In the genomic region with DNA sequence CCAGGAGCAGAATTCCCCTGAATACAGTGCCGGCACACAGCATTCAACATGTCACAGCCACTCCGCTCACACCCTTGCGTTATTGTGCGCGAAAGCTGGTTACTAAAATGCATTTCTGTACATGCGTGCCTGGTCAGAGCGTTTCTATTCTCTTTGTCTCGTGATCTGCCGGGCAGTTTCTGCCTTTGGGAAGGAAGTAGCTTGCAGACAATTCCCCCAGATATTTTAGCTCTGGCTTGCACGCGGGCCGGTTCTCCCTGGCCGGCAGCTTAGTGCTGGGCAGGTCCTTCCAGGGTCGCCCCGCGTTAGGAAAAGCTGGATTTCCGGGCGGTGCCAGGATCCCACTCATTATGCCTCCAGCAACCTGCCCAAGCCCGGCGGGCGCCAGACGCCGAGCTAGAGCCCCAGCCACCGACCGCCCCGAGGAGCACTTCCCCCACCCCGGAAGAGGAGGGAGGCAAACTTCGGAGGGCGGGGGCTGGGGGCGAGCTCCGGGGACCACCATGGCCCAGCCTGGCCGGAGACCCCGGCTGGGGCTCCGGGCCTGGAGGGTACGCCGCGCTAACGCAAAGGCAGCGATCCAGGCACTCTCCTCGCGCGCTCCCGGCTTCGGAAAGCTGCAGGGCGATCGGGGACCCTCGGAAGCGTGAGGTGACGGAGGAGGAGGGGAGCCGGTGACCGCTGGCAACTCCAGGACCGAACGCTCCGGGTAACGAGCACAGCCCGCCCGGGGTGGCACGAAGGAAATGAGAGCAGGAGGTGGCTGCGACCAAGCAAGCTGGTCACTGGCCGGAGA, we compare ENCODE assay signal across 8 mouse cellular contexts. TPM values are rescaled to one million over a fixed set of nuclear protein-coding genes. Genes with fewer than 3 reads are reported as not detected.
DNase-seq lines count a peak whose midpoint lies in the region; ATAC-seq and TF ChIP-seq lines count a peak whose summit lies in the region.

No protein-coding gene starts in this region.

- DNase-seq in left cerebral cortex, adult 18-20 months (ENCODE audit: low spot score in 2 of 2), result peak; percentile 34 to 47
- DNase-seq in left cerebral cortex, adult 11 months (ENCODE audit: low spot score), result no peak
- DNase-seq in cerebellum, postnatal 10 days, result peak; percentile 75 to 80
- DNase-seq in frontal cortex, postnatal 10 days (ENCODE audit: low spot score in 2 of 2), result peak; percentile 51 to 60
- DNase-seq in hindbrain, postnatal 0 days (ENCODE audit: low spot score), result peak; percentile 71
- no peak for DNase-seq in liver, adult 2 months (ENCODE audit: extremely low read depth, low read depth, low spot score)
- peak; percentile 63 for DNase-seq in midbrain, postnatal 0 days (ENCODE audit: low spot score)

- peak overlapping the region; percentile 95 for H3K4me3 ChIP-seq in hindbrain, postnatal 0 days (ENCODE audit: low read length)
- H3K4me3 ChIP-seq in liver, adult 2 months (ENCODE audit: insufficient read depth, low read depth, low read length), result peak overlapping the region; percentile 84
- H3K4me3 ChIP-seq in midbrain, postnatal 0 days (ENCODE audit: low read depth, low read length), result peak overlapping the region; percentile 74
- H3K4me3 ChIP-seq in stomach, embryonic 16.5 days (replicated peaks; ENCODE audit: low read length), result peak overlapping the region; percentile 99

- peak overlapping the region; percentile 97 for H3K9ac ChIP-seq in hindbrain, postnatal 0 days (replicated peaks; ENCODE audit: low read length)
- H3K9ac ChIP-seq in liver, adult 2 months (ENCODE audit: low read depth, low read length), result peak overlapping the region; percentile 99
- peak overlapping the region; percentile 61 for H3K9ac ChIP-seq in midbrain, postnatal 0 days (replicated peaks; ENCODE audit: low read length, poor library complexity, severe bottlenecking)
- peak overlapping the region; percentile 97 for H3K9ac ChIP-seq in stomach, embryonic 16.5 days (ENCODE audit: low read length)

- H3K27ac ChIP-seq in hindbrain, postnatal 0 days, result peak overlapping the region; percentile 95
- H3K27ac ChIP-seq in liver, adult 2 months (replicated peaks; ENCODE audit: insufficient read depth, low read depth, low read length), result peak overlapping the region; percentile 95
- peak overlapping the region; percentile 96 for H3K27ac ChIP-seq in midbrain, postnatal 0 days (ENCODE audit: low read depth, low read length)
- peak overlapping the region; percentile 98 for H3K27ac ChIP-seq in stomach, embryonic 16.5 days (ENCODE audit: low read length)

- peak overlapping the region; percentile 84 for H3K4me2 ChIP-seq in hindbrain, postnatal 0 days (ENCODE audit: low read depth, low read length)
- peak overlapping the region; percentile 81 for H3K4me2 ChIP-seq in midbrain, postnatal 0 days (ENCODE audit: low read depth, low read length, poor library complexity, severe bottlenecking)
- peak overlapping the region; percentile 92 for H3K4me2 ChIP-seq in stomach, embryonic 16.5 days (ENCODE audit: low read depth, low read length)

- no peaks in the 10 kb centered on the region for H3K9me3 ChIP-seq in hindbrain, postnatal 0 days (ENCODE audit: low read length)
- H3K9me3 ChIP-seq in midbrain, postnatal 0 days (ENCODE audit: low read length), result no peaks in the 10 kb centered on the region
- no peaks in the 10 kb centered on the region for H3K9me3 ChIP-seq in stomach, embryonic 16.5 days (replicated peaks; ENCODE audit: control insufficient read depth, low read length)

- H3K4me1 ChIP-seq in hindbrain, postnatal 0 days (ENCODE audit: insufficient read depth, low read length), result peaks cover 14% of the 10 kb centered on the region
- peaks cover 16% of the 10 kb centered on the region for H3K4me1 ChIP-seq in liver, adult 2 months (ENCODE audit: control insufficient read depth, insufficient read depth, low read length)
- H3K4me1 ChIP-seq in midbrain, postnatal 0 days (ENCODE audit: insufficient read depth, low read length), result peaks cover 26% of the 10 kb centered on the region; the same call in 1 of the 2 replicates
- peaks cover 31% of the 10 kb centered on the region for H3K4me1 ChIP-seq in stomach, embryonic 16.5 days (ENCODE audit: control insufficient read depth, insufficient read depth, low read length)

- TF ChIP-seq CTCF in hindbrain, postnatal 0 days (IDR thresholded peaks at IDR 0.05; ENCODE audit: low read depth), result no peak
- TF ChIP-seq CTCF in liver, adult 2 months (IDR thresholded peaks at IDR 0.05; ENCODE audit: low read depth, low read length), result no peak
- no peak for TF ChIP-seq CTCF in midbrain, postnatal 0 days (IDR thresholded peaks at IDR 0.05)

- no peaks in the 10 kb centered on the region for H3K36me3 ChIP-seq in hindbrain, postnatal 0 days (ENCODE audit: insufficient read depth, low read length)
- H3K36me3 ChIP-seq in liver, adult 2 months (ENCODE audit: control insufficient read depth, insufficient read depth, low read length), result no peaks in the 10 kb centered on the region
- H3K36me3 ChIP-seq in midbrain, postnatal 0 days (ENCODE audit: insufficient read depth, low read length), result no peaks in the 10 kb centered on the region
- no peaks in the 10 kb centered on the region for H3K36me3 ChIP-seq in stomach, embryonic 16.5 days (ENCODE audit: control insufficient read depth, insufficient read depth, low read length)

- H3K79me2 ChIP-seq in liver, adult 2 months (ENCODE audit: control insufficient read depth, insufficient read depth, low read length), result peaks cover 33% of the 10 kb centered on the region

- WGBS in hindbrain, postnatal 0 days, result 1% methylated on average over 60 of the region's 60 CpGs
- WGBS in liver, adult 2 months, result under 1% methylated on average over 60 of the region's 60 CpGs
- under 1% methylated on average over 58 of the region's 60 CpGs for WGBS in midbrain, postnatal 0 days
- WGBS in stomach, embryonic 16.5 days, result under 1% methylated on average over 60 of the region's 60 CpGs

- H3K27me3 ChIP-seq in hindbrain, postnatal 0 days (ENCODE audit: insufficient read depth, low read length), result no peaks in the 10 kb centered on the region
- H3K27me3 ChIP-seq in liver, adult 2 months (ENCODE audit: control insufficient read depth, insufficient read depth, low read length), result no peaks in the 10 kb centered on the region
- H3K27me3 ChIP-seq in midbrain, postnatal 0 days (ENCODE audit: insufficient read depth, low read length), result no peaks in the 10 kb centered on the region
- no peaks in the 10 kb centered on the region for H3K27me3 ChIP-seq in stomach, embryonic 16.5 days (ENCODE audit: control insufficient read depth, insufficient read depth, low read length)

- peak; percentile 27 for ATAC-seq in hindbrain, postnatal 0 days
- peak; percentile 17 for ATAC-seq in midbrain, postnatal 0 days (ENCODE audit: low FRiP score)
- ATAC-seq in stomach, embryonic 16.5 days (ENCODE audit: insufficient read depth, low FRiP score), result peak; percentile 6

- 0 out of 2 replicates have a peak, but pooled peaks have one; percentile 4 for TF ChIP-seq POLR2A in liver, adult 2 months (IDR thresholded peaks at IDR 0.05; ENCODE audit: extremely low read depth, insufficient read depth, low read length)

RNA-seq across cellular contexts. Expression of a gene that starts 0.8 kb away (rescaled TPM):
- total RNA-seq in left cerebral cortex, adult 18-20 months (2021), result 100 to 1,000 TPM; 120 to 129 TPM
- total RNA-seq in hindbrain, postnatal 0 days (2014; rRNA removed), result 95.6 and 111 TPM in 2 replicates
- 56.2 and 58.1 TPM in 2 replicates for polyA plus RNA-seq in hindbrain, postnatal 0 days (2015; fragmentation: Nextera tagmentation; extraction: Ambion mirVana)
- 35.5 and 38.4 TPM in 2 replicates for total RNA-seq in liver, adult 2 months (2014; rRNA removed)
- polyA plus RNA-seq in liver, adult 2 months (2012; rRNA removed), result 11.9 and 12.2 TPM in 2 replicates
- total RNA-seq in midbrain, postnatal 0 days (2014; rRNA removed), result 99.2 and 116 TPM in 2 replicates
- 43.0 and 54.4 TPM in 2 replicates for polyA plus RNA-seq in midbrain, postnatal 0 days (2015; fragmentation: Nextera tagmentation; extraction: Ambion mirVana)
- polyA plus RNA-seq in stomach, embryonic 16.5 days (2015; fragmentation: Nextera tagmentation; extraction: Ambion mirVana), result 53.0 and 59.5 TPM in 2 replicates

Comparison
In these comparisons a context has a peak if more than half of its experiments do, and no peak if none do; other contexts are left out.
1. DNase-seq: peak in left cerebral cortex, adult 18-20 months (2 of 2), cerebellum, postnatal 10 days (2 of 2), frontal cortex, postnatal 10 days (2 of 2), hindbrain, postnatal 0 days (single experiment) and midbrain, postnatal 0 days (single experiment); none in left cerebral cortex, adult 11 months (single experiment) and liver, adult 2 months (single experiment).
2. Peak in every context shown above with its lines, with median percentiles within 50 percentile points of each other: ATAC-seq, H3K27ac ChIP-seq, H3K4me2 ChIP-seq, H3K4me3 ChIP-seq and H3K9ac ChIP-seq.